Mouse (Mus musculus): ENCODE measurements around the gene Nkx6-1. TPM values are rescaled to one million over a fixed set of nuclear protein-coding genes. Genes with fewer than 3 reads are reported as not detected.

Gene Nkx6-1
- polyA plus RNA-seq, 1 experiment from 2014 or later: 7.6 TPM

DNA sequence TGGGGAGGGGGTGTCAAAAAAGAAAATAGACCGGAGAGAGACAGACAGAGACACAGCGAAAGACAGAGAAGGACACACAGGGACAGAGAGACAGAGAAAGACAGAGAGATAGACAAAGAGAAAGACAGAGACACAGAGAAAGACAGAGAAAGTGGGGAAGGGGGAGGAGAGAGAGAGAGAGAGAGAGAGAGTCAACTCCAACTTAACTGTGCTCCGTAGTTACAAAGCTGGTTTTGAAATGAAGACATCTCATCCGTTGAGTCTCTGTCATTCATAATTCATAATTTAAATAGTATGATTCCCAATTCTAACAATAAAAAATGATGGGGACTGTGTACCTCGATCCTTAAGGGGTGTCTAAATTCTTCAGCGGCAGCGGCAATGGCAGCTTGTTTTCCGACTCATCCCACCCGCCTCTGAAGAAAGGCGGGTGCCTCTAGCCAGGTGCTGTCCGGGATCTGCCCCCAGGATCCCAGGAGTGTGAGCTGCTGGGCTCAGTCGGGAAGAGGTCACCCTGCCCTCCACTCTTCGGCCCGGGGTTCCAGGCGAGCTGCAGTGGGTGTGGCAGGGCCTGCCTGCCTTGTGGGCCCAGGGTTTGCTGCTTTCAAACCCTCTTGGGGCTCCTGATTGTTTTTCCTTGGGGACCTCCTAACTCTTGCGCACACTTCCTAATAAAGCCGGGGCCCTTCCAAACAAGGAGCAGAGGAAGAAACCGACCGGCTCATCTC is 2.6 kb upstream of the Nkx6-1 start:
- WGBS: 2% methylated on average over 19 of the region's 19 CpGs
- Histone ChIP-seq H3K36me3 (no peaks in the 10 kb centered on the region), H3K4me1 (replicated peaks) (peaks cover 20% of the 10 kb centered on the region), H3K9ac (no peak overlapping the region; the same call in 1 of the 2 replicates), H3K4me2 (peak overlapping the region; percentile 50), H3K27me3 (peaks cover 94% of the 10 kb centered on the region), H3K9me3 (no peaks in the 10 kb centered on the region), H3K4me3 (peak overlapping the region; percentile 14), H3K27ac (replicated peaks) (no peak overlapping the region)
- ATAC-seq (ENCODE audit: low read depth): no peak

DNA sequence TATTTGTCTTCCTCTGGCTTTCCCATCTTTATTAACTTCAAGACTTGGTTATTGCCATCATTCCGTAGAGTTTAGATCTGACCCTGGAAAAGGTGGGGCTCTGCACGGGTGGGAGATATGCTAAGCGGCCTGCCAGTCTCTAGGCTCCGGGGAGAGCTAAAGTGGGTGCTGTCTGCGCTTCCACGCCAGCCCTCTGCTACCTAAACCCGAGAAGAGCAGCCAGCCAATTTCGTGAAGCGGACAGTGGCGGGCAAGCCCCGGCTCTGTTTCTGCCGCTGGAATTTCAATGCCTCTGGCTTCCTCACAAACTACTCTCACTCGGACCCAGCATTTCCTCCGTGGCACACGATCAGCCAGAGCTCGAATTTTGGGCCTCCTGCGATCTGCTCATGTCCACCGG is 1.9 kb upstream of the Nkx6-1 start:
- H3K36me3 ChIP-seq: no peaks in the 10 kb centered on the region
- H3K27ac ChIP-seq (replicated peaks): no peak overlapping the region
- peak overlapping the region; percentile 50 for H3K4me2 ChIP-seq
- WGBS: 1% methylated on average over 18 of the region's 18 CpGs
- H3K9ac ChIP-seq: no peak overlapping the region
- no peak for ATAC-seq (ENCODE audit: low read depth)
- 0 out of 2 replicates have a peak overlapping the region, but pooled peaks have one; percentile 14 for H3K4me3 ChIP-seq
- no peaks in the 10 kb centered on the region for H3K9me3 ChIP-seq
- peaks cover 20% of the 10 kb centered on the region for H3K4me1 ChIP-seq (replicated peaks)
- H3K27me3 ChIP-seq: peaks cover 95% of the 10 kb centered on the region

DNA sequence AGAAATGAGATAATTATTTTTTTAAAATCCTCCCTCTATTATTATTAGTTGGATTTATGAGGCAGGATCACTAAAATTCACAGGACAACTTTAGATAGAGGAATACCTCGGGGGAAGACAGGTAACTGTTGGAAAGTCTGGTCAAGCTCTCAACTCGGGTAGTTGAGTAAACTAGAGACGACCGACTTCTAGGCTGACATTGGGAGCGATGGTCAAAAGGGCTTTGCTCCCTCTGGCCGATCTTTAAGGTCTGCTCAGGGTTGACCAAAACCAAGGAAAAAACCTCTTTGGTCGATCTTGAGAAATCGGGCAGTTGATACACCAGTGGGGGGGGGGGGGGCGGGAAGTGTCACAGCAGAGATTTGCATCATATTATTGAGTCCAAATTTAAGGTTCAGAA is 1.3 kb upstream of the Nkx6-1 start:
- Histone ChIP-seq H3K9ac (no peak overlapping the region), H3K27me3 (peaks cover 99% of the 10 kb centered on the region), H3K4me3 (0 out of 2 replicates have a peak overlapping the region, but pooled peaks have one; percentile 45), H3K4me1 (replicated peaks) (peaks cover 20% of the 10 kb centered on the region), H3K27ac (replicated peaks) (no peak overlapping the region), H3K36me3 (no peaks in the 10 kb centered on the region), H3K4me2 (peak overlapping the region; percentile 50), H3K9me3 (no peaks in the 10 kb centered on the region)
- ATAC-seq (ENCODE audit: low read depth): no peak
- WGBS: 2% methylated on average over 9 of the region's 9 CpGs

DNA sequence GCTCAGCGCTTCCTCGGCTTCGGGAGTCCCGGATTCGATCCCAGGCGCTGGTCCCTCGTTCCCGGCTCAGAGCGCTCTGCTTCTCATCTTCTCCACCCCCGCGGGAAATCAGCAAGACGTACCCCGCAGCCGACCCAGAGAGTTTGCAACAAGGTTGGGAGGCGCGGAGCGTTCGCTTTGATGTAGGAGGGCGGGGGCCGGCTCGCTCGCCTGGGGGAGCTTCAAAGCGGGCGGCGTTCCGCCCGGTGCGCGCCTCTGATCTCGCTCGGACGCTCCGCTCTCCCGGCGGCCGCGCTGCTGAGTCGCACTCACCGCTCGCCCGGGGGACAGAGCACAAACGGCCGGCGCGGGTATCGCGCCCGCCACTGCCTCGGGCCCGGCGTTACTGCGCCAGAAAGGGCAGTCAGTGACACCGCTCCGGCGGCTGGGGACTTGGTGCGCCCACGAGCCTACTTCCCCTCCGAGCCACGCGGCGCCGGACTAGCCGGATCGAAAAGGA is 324 bp downstream of the Nkx6-1 start:
- H3K27ac ChIP-seq (replicated peaks): peak overlapping the region; percentile 75
- peaks cover 21% of the 10 kb centered on the region for H3K4me1 ChIP-seq (replicated peaks)
- no peaks in the 10 kb centered on the region for H3K36me3 ChIP-seq
- H3K9ac ChIP-seq: peak overlapping the region; percentile 75
- WGBS: under 1% methylated on average over 64 of the region's 64 CpGs
- no peaks in the 10 kb centered on the region for H3K9me3 ChIP-seq
- peak overlapping the region; percentile 50 for H3K4me2 ChIP-seq
- H3K27me3 ChIP-seq: peaks cover 100% of the 10 kb centered on the region
- no peak for ATAC-seq (ENCODE audit: low read depth)
- H3K4me3 ChIP-seq: peak overlapping the region; percentile 45

DNA sequence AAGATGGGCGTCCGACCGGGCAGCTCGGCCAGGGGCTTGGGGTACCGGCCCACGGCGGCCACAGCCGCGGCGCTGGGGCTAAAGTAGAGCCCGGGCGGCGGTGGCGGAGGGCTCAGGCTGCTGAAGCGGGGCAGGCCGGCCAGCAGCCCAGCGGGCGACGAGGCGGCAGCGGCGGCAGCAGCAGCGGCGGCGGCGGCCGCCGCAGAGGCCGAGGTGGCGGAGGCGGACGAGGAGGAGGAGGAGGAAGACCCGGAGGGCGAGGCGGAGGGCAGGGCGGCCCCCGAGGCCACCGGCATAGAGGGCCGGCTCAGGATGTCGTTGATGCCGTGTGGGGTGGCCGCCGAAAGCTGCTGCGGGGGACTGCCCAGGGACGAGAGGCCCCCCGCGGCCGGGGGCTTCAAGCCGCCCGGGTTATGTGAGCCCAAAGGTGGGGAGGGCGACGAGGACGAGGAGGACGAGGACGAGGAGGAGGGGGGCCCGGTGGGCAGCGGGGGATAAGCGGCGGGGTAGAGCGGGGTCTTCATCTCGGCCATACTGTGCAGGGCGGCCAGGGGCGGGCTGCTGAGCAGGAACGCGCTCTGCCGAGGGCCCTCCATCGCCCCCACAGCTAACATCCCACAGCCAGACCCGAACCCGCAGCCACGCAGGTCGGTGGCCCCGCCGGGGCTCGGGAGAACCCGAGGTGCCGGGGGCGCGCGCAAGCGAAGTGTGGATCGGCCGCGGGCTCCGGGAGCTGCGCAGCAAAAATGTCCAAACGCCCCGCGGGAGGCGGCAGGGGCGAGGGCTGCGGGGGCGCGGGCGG is 974 bp downstream of the Nkx6-1 start:
- H3K27ac ChIP-seq (replicated peaks): peak overlapping the region; percentile 75
- 1% methylated on average over 84 of the region's 94 CpGs for WGBS
- no peak for ATAC-seq (ENCODE audit: low read depth)
- peaks cover 100% of the 10 kb centered on the region for H3K27me3 ChIP-seq
- H3K4me2 ChIP-seq: peak overlapping the region; percentile 50
- H3K4me1 ChIP-seq (replicated peaks): peaks cover 27% of the 10 kb centered on the region
- H3K9me3 ChIP-seq: no peaks in the 10 kb centered on the region
- H3K36me3 ChIP-seq: no peaks in the 10 kb centered on the region
- peak overlapping the region; percentile 45 for H3K4me3 ChIP-seq
- peak overlapping the region; percentile 75 for H3K9ac ChIP-seq

DNA sequence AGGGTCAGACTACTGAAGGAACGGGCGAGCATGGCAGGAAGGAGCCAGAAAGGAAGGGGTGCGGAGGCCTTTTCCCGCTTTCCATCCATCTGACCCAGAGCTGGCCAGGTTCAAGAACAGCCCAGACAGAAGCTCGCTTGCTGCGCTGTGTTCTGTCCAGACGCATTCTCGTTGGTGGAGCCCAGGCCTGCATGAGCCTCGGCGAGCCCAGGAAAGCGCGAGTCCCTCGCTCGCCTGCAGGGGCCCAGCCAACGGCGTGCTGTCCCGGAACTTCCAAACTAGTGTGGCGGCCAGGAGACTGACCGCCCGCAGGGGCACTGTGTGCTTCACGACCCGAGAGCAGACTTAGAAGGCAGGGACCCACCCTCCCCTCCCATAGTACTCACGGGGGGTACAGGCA is 1.6 kb downstream of the Nkx6-1 start:
- peaks cover 100% of the 10 kb centered on the region for H3K27me3 ChIP-seq
- WGBS: under 1% methylated on average over 23 of the region's 23 CpGs
- H3K4me1 ChIP-seq (replicated peaks): peaks cover 27% of the 10 kb centered on the region
- peak overlapping the region; percentile 75 for H3K9ac ChIP-seq
- H3K36me3 ChIP-seq: no peaks in the 10 kb centered on the region
- H3K4me2 ChIP-seq: peak overlapping the region; percentile 50
- peak overlapping the region; percentile 75 for H3K27ac ChIP-seq (replicated peaks)
- ATAC-seq (ENCODE audit: low read depth): no peak
- peak overlapping the region; percentile 45 for H3K4me3 ChIP-seq
- no peaks in the 10 kb centered on the region for H3K9me3 ChIP-seq

GRCm38 (mm10) chr5:101662485-101662884 is 2.3 kb downstream of the Nkx6-1 start:
- Histone ChIP-seq H3K4me1 (replicated peaks) (peaks cover 27% of the 10 kb centered on the region), H3K27me3 (peaks cover 99% of the 10 kb centered on the region), H3K9me3 (no peaks in the 10 kb centered on the region), H3K27ac (replicated peaks) (0 out of 2 replicates have a peak overlapping the region, but pooled peaks have one; percentile 29), H3K9ac (peak overlapping the region; percentile 75), H3K4me2 (peak overlapping the region; percentile 50), H3K36me3 (no peaks in the 10 kb centered on the region), H3K4me3 (peak overlapping the region; percentile 45)
- WGBS: 2% methylated on average over 8 of the region's 8 CpGs
- ATAC-seq (ENCODE audit: low read depth): no peak

DNA sequence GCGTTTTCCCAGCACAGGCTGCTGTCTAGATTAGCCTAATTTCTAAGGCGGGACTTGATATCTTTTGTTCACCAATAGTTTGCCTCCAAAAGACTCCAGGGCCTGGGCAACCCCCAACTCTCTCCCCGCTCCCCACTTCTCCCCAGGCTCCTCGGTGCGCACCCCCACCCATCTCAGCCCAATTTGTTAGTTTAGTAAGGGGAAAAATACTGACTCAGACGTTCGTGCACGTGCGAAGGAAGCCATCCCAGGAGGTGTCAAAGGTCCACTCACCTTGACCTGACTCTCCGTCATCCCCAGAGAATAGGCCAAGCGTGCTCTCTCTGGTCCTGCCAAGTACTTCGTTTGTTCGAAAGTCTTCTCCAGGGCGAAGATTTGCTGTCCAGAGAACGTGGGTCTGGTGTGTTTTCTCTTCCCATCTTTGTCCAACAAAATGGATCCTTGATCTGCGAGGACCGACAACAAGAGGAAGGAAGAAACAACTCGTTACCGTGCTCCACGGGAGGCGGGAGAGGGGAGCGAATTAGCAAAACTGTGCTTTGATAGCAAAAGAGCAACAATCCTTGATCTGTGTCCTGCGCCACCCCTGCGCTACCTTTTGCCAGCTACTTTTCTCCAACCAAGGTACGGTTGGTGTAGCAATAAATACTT is 3.1 kb downstream of the Nkx6-1 start:
- H3K4me1 ChIP-seq (replicated peaks): peaks cover 27% of the 10 kb centered on the region
- 3% methylated on average over 25 of the region's 25 CpGs for WGBS
- H3K9me3 ChIP-seq: no peaks in the 10 kb centered on the region
- H3K36me3 ChIP-seq: no peaks in the 10 kb centered on the region
- peak overlapping the region; percentile 75 for H3K9ac ChIP-seq
- H3K4me2 ChIP-seq: peak overlapping the region; percentile 50
- H3K27me3 ChIP-seq: peaks cover 99% of the 10 kb centered on the region
- no peak for ATAC-seq (ENCODE audit: low read depth)
- peak overlapping the region; percentile 45 for H3K4me3 ChIP-seq
- no peak overlapping the region for H3K27ac ChIP-seq (replicated peaks)

- no peak for ATAC-seq (ENCODE audit: low read depth)
- H3K9me3 ChIP-seq: no peaks in the 10 kb centered on the region
- under 1% methylated on average over 3 of the region's 3 CpGs for WGBS
- H3K4me1 ChIP-seq (replicated peaks): peaks cover 27% of the 10 kb centered on the region
- H3K4me2 ChIP-seq: peak overlapping the region; percentile 50
- H3K9ac ChIP-seq: no peak overlapping the region
- H3K27me3 ChIP-seq: peaks cover 99% of the 10 kb centered on the region
- H3K4me3 ChIP-seq: 0 out of 2 replicates have a peak overlapping the region, but pooled peaks have one; percentile 3
- H3K36me3 ChIP-seq: no peaks in the 10 kb centered on the region
- H3K27ac ChIP-seq (replicated peaks): no peak overlapping the region
These were observed 4.1 kb downstream of the Nkx6-1 start for GRCm38 (mm10) chr5:101660666-101661065.

DNA sequence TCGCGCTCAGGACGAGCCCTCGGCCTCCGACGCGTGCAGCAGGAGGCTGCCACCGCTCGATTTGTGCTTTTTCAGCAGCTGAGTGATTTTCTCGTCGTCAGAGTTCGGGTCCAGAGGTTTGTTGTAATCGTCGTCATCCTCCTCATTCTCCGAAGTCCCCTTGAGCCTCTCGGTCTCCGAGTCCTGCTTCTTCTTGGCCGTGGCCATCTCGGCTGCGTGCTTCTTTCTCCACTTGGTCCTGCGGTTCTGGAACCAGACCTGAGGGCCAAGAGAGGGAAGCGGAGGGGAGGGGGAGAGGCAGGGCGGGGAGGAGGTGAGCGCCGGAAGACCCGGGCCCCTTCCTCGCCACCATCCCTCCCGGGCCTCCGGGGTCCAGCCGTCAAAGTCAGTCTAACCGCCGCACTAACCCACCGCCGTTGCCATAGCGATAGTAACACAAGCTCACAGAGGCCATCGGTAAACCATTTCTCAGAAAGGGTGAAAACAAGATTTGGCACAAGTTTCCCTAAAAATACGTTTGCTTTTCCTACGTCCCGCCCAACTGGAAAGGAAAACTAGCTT is 5.3 kb downstream of the Nkx6-1 start:
- Histone ChIP-seq H3K9me3 (no peaks in the 10 kb centered on the region), H3K4me2 (peak overlapping the region; percentile 50), H3K27me3 (peaks cover 99% of the 10 kb centered on the region), H3K9ac (peak overlapping the region; percentile 53), H3K36me3 (no peaks in the 10 kb centered on the region), H3K4me1 (replicated peaks) (peaks cover 19% of the 10 kb centered on the region), H3K27ac (replicated peaks) (peak overlapping the region; percentile 38), H3K4me3 (peak overlapping the region; percentile 26)
- under 1% methylated on average over 39 of the region's 39 CpGs for WGBS
- ATAC-seq (ENCODE audit: low read depth): no peak

GRCm38 (mm10) chr5:101658984-101659290 is 5.9 kb downstream of the Nkx6-1 start:
- Histone ChIP-seq H3K4me1 (replicated peaks) (peaks cover 14% of the 10 kb centered on the region), H3K4me2 (peak overlapping the region; percentile 50), H3K36me3 (no peaks in the 10 kb centered on the region), H3K4me3 (peak overlapping the region; percentile 26), H3K27me3 (peaks cover 99% of the 10 kb centered on the region), H3K9me3 (no peaks in the 10 kb centered on the region), H3K27ac (replicated peaks) (peak overlapping the region; percentile 38), H3K9ac (peak overlapping the region; percentile 53)
- ATAC-seq (ENCODE audit: low read depth): no peak
- WGBS: under 1% methylated on average over 23 of the region's 23 CpGs

Data from neural tube, embryonic 13.5 days (tissue).